ENCODE assay signal across 18 mouse cellular contexts in the genomic region with DNA sequence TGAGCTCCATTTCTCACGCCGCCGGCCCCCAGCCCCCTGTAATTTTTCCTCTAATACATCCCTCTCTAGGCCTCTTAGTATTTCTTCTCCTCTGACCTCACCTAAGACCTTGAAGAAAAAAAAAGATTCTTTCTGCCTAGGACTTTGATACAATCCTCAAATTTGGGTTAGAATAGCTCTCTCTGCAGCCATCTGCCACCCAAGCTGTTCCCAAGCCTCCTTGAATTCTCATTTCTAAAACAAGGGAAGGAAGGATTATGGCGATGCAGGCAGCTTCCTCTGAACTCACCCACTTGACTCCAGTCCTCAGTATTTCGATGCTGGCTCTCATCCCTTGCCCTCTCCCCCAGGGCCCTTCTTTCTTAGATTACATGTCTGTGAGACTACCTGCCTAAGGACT.
DNase-seq lines count a peak whose midpoint lies in the region; ATAC-seq and TF ChIP-seq lines count a peak whose summit lies in the region.
"Had no signal": no experiment of that assay in that cellular context is flagged by ENCODE, and none has a peak within 500 bp of the region (broad histone marks: within the 10 kb centered on the region; RNA-seq: fewer than 3 reads in every experiment).

No protein-coding gene starts in this region.

- peak; percentile 93 for DNase-seq in brain, adult 2 months (ENCODE audit: low read depth, low spot score)
- peak; percentile 71 to 75 for DNase-seq in cerebellum, postnatal 10 days
- DNase-seq in left cerebral cortex, postnatal 25 days (ENCODE audit: low spot score in 2 of 2) = peak; percentile 20 to 76
- DNase-seq in urinary bladder, postnatal 36 days (ENCODE audit: low spot score in 2 of 2) = no peak
- no peak for DNase-seq in stomach, postnatal 0 days (ENCODE audit: low spot score)
- DNase-seq in heart, postnatal 36 days = no peak
- DNase-seq: adrenal gland, postnatal 10 days; heart, adult 11 months; kidney, adult 11 months; kidney, postnatal 4 days; thymus, adult 18-20 months had no signal

- H3K36me3 ChIP-seq in forebrain, embryonic 16.5 days (ENCODE audit: control insufficient read depth, insufficient read depth) = no peaks in the 10 kb centered on the region
- H3K36me3 ChIP-seq in forebrain, embryonic 12.5 days (replicated peaks) = no peaks in the 10 kb centered on the region
- no peaks in the 10 kb centered on the region for H3K36me3 ChIP-seq in stomach, postnatal 0 days (ENCODE audit: control insufficient read depth, insufficient read depth, low read length)
- H3K36me3 ChIP-seq: embryonic facial prominence, embryonic 13.5 days; hindbrain, embryonic 15.5 days; limb, embryonic 12.5 days; liver, embryonic 15.5 days; neural tube, embryonic 13.5 days had no signal

- 68% methylated on average over 5 of the region's 5 CpGs for WGBS in forebrain, embryonic 16.5 days
- 54% methylated on average over 5 of the region's 5 CpGs for WGBS in forebrain, embryonic 12.5 days
- 83% methylated on average over 5 of the region's 5 CpGs for WGBS in stomach, postnatal 0 days

- H3K4me1 ChIP-seq in forebrain, embryonic 16.5 days (replicated peaks; ENCODE audit: control insufficient read depth, insufficient read depth, low read length) = no peaks in the 10 kb centered on the region; the same call in 1 of the 2 replicates
- peaks cover 3% of the 10 kb centered on the region; the same call in 1 of the 2 replicates for H3K4me1 ChIP-seq in forebrain, embryonic 12.5 days
- no peaks in the 10 kb centered on the region for H3K4me1 ChIP-seq in stomach, postnatal 0 days (replicated peaks; ENCODE audit: control insufficient read depth, insufficient read depth)
- H3K4me1 ChIP-seq: embryonic facial prominence, embryonic 13.5 days; hindbrain, embryonic 15.5 days; liver, embryonic 15.5 days had no signal

- H3K27me3 ChIP-seq in forebrain, embryonic 16.5 days (replicated peaks; ENCODE audit: control insufficient read depth, insufficient read depth, low read length) = no peaks in the 10 kb centered on the region
- H3K27me3 ChIP-seq in forebrain, embryonic 12.5 days = no peaks in the 10 kb centered on the region
- no peaks in the 10 kb centered on the region for H3K27me3 ChIP-seq in stomach, postnatal 0 days (ENCODE audit: control insufficient read depth, insufficient read depth, low read length)
- H3K27me3 ChIP-seq: embryonic facial prominence, embryonic 13.5 days; hindbrain, embryonic 15.5 days; limb, embryonic 12.5 days; liver, embryonic 15.5 days; neural tube, embryonic 13.5 days had no signal

- no peak for TF ChIP-seq CTCF in stomach, postnatal 0 days (IDR thresholded peaks at IDR 0.05; ENCODE audit: low read depth)

- no peak overlapping the region for H3K9ac ChIP-seq in forebrain, embryonic 16.5 days (replicated peaks; ENCODE audit: low read depth, low read length)
- H3K9ac ChIP-seq in forebrain, embryonic 12.5 days = no peak overlapping the region
- H3K9ac ChIP-seq in stomach, postnatal 0 days (ENCODE audit: low read length) = no peak overlapping the region
- H3K9ac ChIP-seq: embryonic facial prominence, embryonic 13.5 days; hindbrain, embryonic 15.5 days; limb, embryonic 12.5 days; liver, embryonic 15.5 days; neural tube, embryonic 13.5 days had no signal

- intact Hi-C loops in left cerebral cortex, postnatal 25 days (cut with DNase I) = no loop called here
- intact Hi-C loops in heart, postnatal 36 days (cut with DNase I) = no loop called here

- H3K27ac ChIP-seq in forebrain, embryonic 16.5 days (ENCODE audit: low read length) = no peak overlapping the region; the same call in 1 of the 2 replicates
- no peak overlapping the region for H3K27ac ChIP-seq in forebrain, embryonic 12.5 days
- H3K27ac ChIP-seq in stomach, postnatal 0 days (replicated peaks) = no peak overlapping the region
- H3K27ac ChIP-seq: embryonic facial prominence, embryonic 13.5 days; hindbrain, embryonic 15.5 days; limb, embryonic 12.5 days; liver, embryonic 15.5 days; neural tube, embryonic 13.5 days had no signal

- no peak overlapping the region for H3K4me3 ChIP-seq in forebrain, embryonic 16.5 days (replicated peaks; ENCODE audit: low read length)
- no peak overlapping the region for H3K4me3 ChIP-seq in forebrain, embryonic 12.5 days (replicated peaks)
- no peak overlapping the region for H3K4me3 ChIP-seq in stomach, postnatal 0 days (ENCODE audit: low read depth, low read length)
- H3K4me3 ChIP-seq: embryonic facial prominence, embryonic 13.5 days; hindbrain, embryonic 15.5 days; limb, embryonic 12.5 days; liver, embryonic 15.5 days; neural tube, embryonic 13.5 days had no signal

- peak; percentile 59; the same call in 1 of the 2 replicates for ATAC-seq in forebrain, embryonic 16.5 days
- ATAC-seq in forebrain, embryonic 12.5 days (ENCODE audit: low FRiP score) = no peak
- ATAC-seq in stomach, postnatal 0 days (ENCODE audit: low FRiP score, low TSS enrichment) = no peak

- H3K9me3 ChIP-seq in forebrain, embryonic 16.5 days (ENCODE audit: control insufficient read depth, low read length) = no peaks in the 10 kb centered on the region
- no peaks in the 10 kb centered on the region for H3K9me3 ChIP-seq in forebrain, embryonic 12.5 days
- no peaks in the 10 kb centered on the region for H3K9me3 ChIP-seq in stomach, postnatal 0 days (ENCODE audit: control insufficient read depth, low read length)
- H3K9me3 ChIP-seq: embryonic facial prominence, embryonic 13.5 days; hindbrain, embryonic 15.5 days; limb, embryonic 12.5 days; liver, embryonic 15.5 days; neural tube, embryonic 13.5 days had no signal

- H3K4me2 ChIP-seq in forebrain, embryonic 16.5 days (ENCODE audit: low read length) = no peak overlapping the region
- no peak overlapping the region for H3K4me2 ChIP-seq in forebrain, embryonic 12.5 days
- H3K4me2 ChIP-seq in stomach, postnatal 0 days (replicated peaks; ENCODE audit: low read depth) = no peak overlapping the region
- H3K4me2 ChIP-seq: embryonic facial prominence, embryonic 13.5 days; hindbrain, embryonic 15.5 days; limb, embryonic 12.5 days; liver, embryonic 15.5 days; neural tube, embryonic 13.5 days had no signal

- no peak for TF ChIP-seq EP300 in stomach, postnatal 0 days (optimal IDR thresholded peaks at IDR 0.05)

Comparison
In these comparisons a context has a peak if more than half of its experiments do, and no peak if none do; other contexts are left out.
1. DNase-seq: peak in brain, adult 2 months (single experiment), cerebellum, postnatal 10 days (2 of 2) and left cerebral cortex, postnatal 25 days (2 of 2); none in urinary bladder, postnatal 36 days (0 of 2), stomach, postnatal 0 days (single experiment) and heart, postnatal 36 days (0 of 2).